20 mouse cellular contexts compared by ENCODE assay signal in the genomic region with DNA sequence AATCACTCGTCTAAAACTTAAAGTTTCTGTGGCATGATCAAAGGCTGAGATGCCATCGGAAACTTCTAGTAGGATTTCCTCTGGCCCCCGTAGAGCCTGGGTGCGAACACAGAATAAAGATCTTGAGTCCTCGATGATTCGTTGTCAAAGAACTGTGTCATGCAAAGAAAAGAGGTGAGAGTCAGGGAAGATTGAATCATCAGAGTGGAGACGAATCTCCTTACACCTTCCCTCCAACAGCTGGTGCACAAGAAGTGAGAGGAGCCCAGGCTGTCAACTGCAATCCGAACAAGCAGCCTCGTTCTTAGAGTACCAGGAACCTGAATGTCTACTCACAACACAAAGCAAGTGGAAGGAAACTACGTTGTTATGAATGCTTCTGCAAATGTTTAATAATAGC.
A peak's percentile ranks its signal among the peaks of the same experiment; 100 is the strongest.
DNase-seq lines count a peak whose midpoint lies in the region; ATAC-seq lines count a peak whose summit lies in the region.
"Had no signal": no experiment of that assay in that cellular context is flagged by ENCODE, and none has a peak within 500 bp of the region (broad histone marks: within the 10 kb centered on the region; RNA-seq: fewer than 3 reads in every experiment).

No protein-coding gene starts in this region.

- DNase-seq in frontal cortex, postnatal 10 days (ENCODE audit: low spot score in 2 of 2), result no peak
- peak; percentile 40 for DNase-seq in right cerebral cortex, adult 18-20 months
- no peak for DNase-seq in right cerebral cortex, postnatal 4 days
- peak; percentile 31 for DNase-seq in CD4-positive helper T cell, adult 2 months (ENCODE audit: low read depth, low spot score)
- peak; percentile 65 for DNase-seq in brain, adult 2 months (ENCODE audit: low read depth, low spot score)
- no peak for DNase-seq in left cerebral cortex, adult 11 months (ENCODE audit: low spot score)
- no peak for DNase-seq in ovary, adult 18-20 months (ENCODE audit: low spot score)
- DNase-seq: adrenal gland, adult 8-10 months; adrenal gland, postnatal 25 days; cerebellum, adult 18-20 months; cerebellum, adult 9-10 months; cerebellum, postnatal 14 days; forebrain, postnatal 0 days; gastrocnemius, adult 2 months; gastrocnemius, postnatal 14 days; heart, adult 11 months had no signal

- ATAC-seq in frontal cortex, adult (ENCODE audit: low TSS enrichment), result peak; percentile 84
- ATAC-seq: activated CD4-positive, CD25-positive, alpha-beta regulatory T cell, adult 4 months; forebrain, embryonic 13.5 days; forebrain, postnatal 0 days; intestine, embryonic 16.5 days had no signal

Comparison
In these comparisons a context has a peak if more than half of its experiments do, and no peak if none do; other contexts are left out.
1. DNase-seq: peak in right cerebral cortex, adult 18-20 months (single experiment), CD4-positive helper T cell, adult 2 months (single experiment) and brain, adult 2 months (single experiment); none in frontal cortex, postnatal 10 days (0 of 2), right cerebral cortex, postnatal 4 days (single experiment), left cerebral cortex, adult 11 months (single experiment) and ovary, adult 18-20 months (single experiment).